Mouse (Mus musculus) limb, embryonic 14.5 days (tissue): ENCODE measurements around the gene Fam209. TPM values are rescaled to one million over a fixed set of nuclear protein-coding genes. Genes with fewer than 3 reads are reported as not detected.

ENCODE experiments used
- ATAC-seq: fragments of 200-750 bp; cut with Nextera tagmentation; 2 replicates; pipeline ENCODE4 v1.8.0; 2017; ENCODE audit warnings: low read depth, moderate number of reproducible peaks, moderate TSS enrichment; ENCODE audit not compliant: low FRiP score
- DNase-seq: peaks from one replicate; pipeline ENCODE4 v3.0.0-alpha.2; 2015; ENCODE audit warnings: low spot score
- H3K27ac ChIP-seq: fragments of 300-500 bp; sonication (generic); replicated peaks from 2 replicates; pipeline ENCODE4 v1.5.1; 2014; ENCODE audit warnings: low read depth, mild to moderate bottlenecking, low read length, moderate library complexity, mixed read lengths
- H3K27me3 ChIP-seq: fragments of 300-500 bp; sonication (generic); 2 replicates; pipeline ENCODE4 v1.6.1; 2014; ENCODE audit warnings: low read length, mixed read lengths; ENCODE audit not compliant: control insufficient read depth, insufficient read depth
- H3K36me3 ChIP-seq: fragments of 300-500 bp; sonication (generic); 2 replicates; pipeline ENCODE4 v1.6.1; 2014; ENCODE audit warnings: mild to moderate bottlenecking, low read length, moderate library complexity, mixed read lengths; ENCODE audit not compliant: control insufficient read depth, insufficient read depth
- H3K4me1 ChIP-seq: fragments of 300-500 bp; sonication (generic); 2 replicates; pipeline ENCODE4 v1.6.1; 2014; ENCODE audit warnings: antibody characterized with exemption, low read length, mixed read lengths; ENCODE audit not compliant: control insufficient read depth, insufficient read depth
- H3K4me2 ChIP-seq: fragments of 300-500 bp; sonication (generic); replicated peaks from 2 replicates; pipeline ENCODE4 v1.6.1; 2014; ENCODE audit warnings: low read depth, mild to moderate bottlenecking, low read length, moderate library complexity; ENCODE audit not compliant: severe bottlenecking
- H3K4me3 ChIP-seq: fragments of 300-500 bp; sonication (generic); replicated peaks from 2 replicates; pipeline ENCODE4 v1.5.1; 2014; ENCODE audit warnings: low read length
- H3K9ac ChIP-seq: fragments of 300-500 bp; sonication (generic); 2 replicates; pipeline ENCODE4 v1.6.1; 2014; ENCODE audit warnings: mild to moderate bottlenecking, low read depth, low read length, moderate library complexity; ENCODE audit not compliant: severe bottlenecking
- H3K9me3 ChIP-seq: fragments of 300-500 bp; sonication (generic); 2 replicates; pipeline ENCODE4 v1.6.1; 2016; ENCODE audit warnings: low read length; ENCODE audit not compliant: control insufficient read depth
- POLR2A ChIP-seq: fragments of 200-500 bp; IDR thresholded peaks from 2 replicates; pipeline ENCODE4 v1.8.0; 2012; ENCODE audit warnings: inconsistent platforms, mild to moderate bottlenecking, moderate library complexity, borderline replicate concordance; ENCODE audit not compliant: insufficient read depth, insufficient read length; ENCODE audit errors: extremely low read depth
- WGBS: fragments of 180-500 bp; shearing (Covaris S2); extraction: QIAGEN DNeasy Blood & Tissue Kit; methylation state at CpG from one replicate; pipeline ENCODE4 v1.1.7; 2014; 5-methylcytosine and 5-hydroxymethylcytosine counted together
- polyA plus RNA-seq, 2 experiments: library from polyadenylated mRNA; depleted of rRNA in 1 of 2; stranded (reverse) in 1 of 2; unstranded in 1 of 2; fragments of >200 nt; fragmentation: Nextera tagmentation in 1 of 2; extraction: Ambion mirVana in 1 of 2; gene quantifications; 2 replicates each; pipeline versions ENCODE4 v1.2.1 to v1.2.3; 2012 to 2014

The Fam209 gene
- polyA plus RNA-seq, 2 experiments = 0.16 to 0.66 TPM

GRCm38 (mm10) chr2:172440640-172441005 is 31.7 kb upstream of the Fam209 start:
- peaks cover 8% of the 10 kb centered on the region for H3K36me3 ChIP-seq
- ATAC-seq (peak; percentile 50), DNase-seq (no peak)
- no peaks in the 10 kb centered on the region for H3K9me3 ChIP-seq
- under 1% methylated on average over 21 of the region's 21 CpGs for WGBS
- peak overlapping the region; percentile 55 for H3K4me3 ChIP-seq
- peak overlapping the region; percentile 58 for H3K4me2 ChIP-seq
- H3K9ac ChIP-seq = peak overlapping the region; percentile 53
- no peak overlapping the region for H3K27ac ChIP-seq
- no peaks in the 10 kb centered on the region for H3K27me3 ChIP-seq
- peaks cover 12% of the 10 kb centered on the region for H3K4me1 ChIP-seq
- TF ChIP-seq POLR2A = no peak

GRCm38 (mm10) chr2:172441176-172441575 is 31.1 kb upstream of the Fam209 start:
- DNase-seq (no peak), ATAC-seq (no peak)
- TF ChIP-seq POLR2A = no peak
- Histone ChIP-seq H3K27me3 (no peaks in the 10 kb centered on the region), H3K36me3 (peaks cover 14% of the 10 kb centered on the region), H3K4me2 (peak overlapping the region; percentile 58), H3K9ac (peak overlapping the region; percentile 53), H3K27ac (no peak overlapping the region), H3K9me3 (no peaks in the 10 kb centered on the region), H3K4me3 (peak overlapping the region; percentile 55), H3K4me1 (peaks cover 12% of the 10 kb centered on the region)
- WGBS = 32% methylated on average over 6 of the region's 6 CpGs

GRCm38 (mm10) chr2:172445617-172446016 is 26.7 kb upstream of the Fam209 start:
- Histone ChIP-seq H3K27me3 (no peaks in the 10 kb centered on the region), H3K9me3 (no peaks in the 10 kb centered on the region), H3K4me1 (peaks cover 7% of the 10 kb centered on the region), H3K27ac (no peak overlapping the region), H3K4me2 (no peak overlapping the region), H3K4me3 (no peak overlapping the region), H3K36me3 (peaks cover 58% of the 10 kb centered on the region), H3K9ac (no peak overlapping the region)
- DNase-seq = no peak
- ATAC-seq = no peak
- 88% methylated on average over 4 of the region's 4 CpGs for WGBS
- no peak for TF ChIP-seq POLR2A

- DNase-seq = no peak
- Histone ChIP-seq H3K4me2 (no peak overlapping the region), H3K4me3 (no peak overlapping the region), H3K27me3 (no peaks in the 10 kb centered on the region), H3K36me3 (peaks cover 69% of the 10 kb centered on the region), H3K9me3 (no peaks in the 10 kb centered on the region), H3K4me1 (no peaks in the 10 kb centered on the region), H3K27ac (no peak overlapping the region), H3K9ac (no peak overlapping the region)
- WGBS = 92% methylated on average over 6 of the region's 6 CpGs
- TF ChIP-seq POLR2A = no peak
- ATAC-seq = no peak
Measured at GRCm38 (mm10) chr2:172447317-172447716, 25.0 kb upstream of the Fam209 start.

GRCm38 (mm10) chr2:172448329-172448728 is 24.0 kb upstream of the Fam209 start:
- no peak for ATAC-seq

GRCm38 (mm10) chr2:172450640-172451039 is 21.7 kb upstream of the Fam209 start:
- peaks cover 82% of the 10 kb centered on the region for H3K36me3 ChIP-seq
- H3K9me3 ChIP-seq = no peaks in the 10 kb centered on the region
- no peaks in the 10 kb centered on the region for H3K27me3 ChIP-seq
- no peak overlapping the region for H3K9ac ChIP-seq
- no peak overlapping the region for H3K4me2 ChIP-seq
- ATAC-seq (no peak), DNase-seq (no peak)
- WGBS = 84% methylated on average over 6 of the region's 6 CpGs
- no peak overlapping the region for H3K27ac ChIP-seq
- H3K4me1 ChIP-seq = no peaks in the 10 kb centered on the region
- no peak for TF ChIP-seq POLR2A
- no peak overlapping the region for H3K4me3 ChIP-seq

More at GRCm38 (mm10) chr2:172448329-172448728, 24.0 kb upstream of the Fam209 start:
- 90% methylated on average over 4 of the region's 4 CpGs for WGBS
- H3K9me3 ChIP-seq = no peaks in the 10 kb centered on the region
- no peak overlapping the region for H3K4me3 ChIP-seq
- H3K27ac ChIP-seq = no peak overlapping the region
- no peaks in the 10 kb centered on the region for H3K4me1 ChIP-seq
- DNase-seq = no peak
- no peak for TF ChIP-seq POLR2A
- no peaks in the 10 kb centered on the region for H3K27me3 ChIP-seq
- no peak overlapping the region for H3K4me2 ChIP-seq
- H3K36me3 ChIP-seq = peaks cover 77% of the 10 kb centered on the region
- H3K9ac ChIP-seq = no peak overlapping the region
